Mouse (Mus musculus): ENCODE measurements around the gene Ank2. TPM values are rescaled to one million over a fixed set of nuclear protein-coding genes. Genes with fewer than 3 reads are reported as not detected.

Gene Ank2
- polyA plus RNA-seq, 1 experiment from 2014 or later, result 204 TPM

GRCm38 (mm10) chr3:127186239-127186638, 312.9 kb downstream of the Ank2 start:
- Histone ChIP-seq H3K4me3 (replicated peaks; ENCODE audit: low read length) (no peak overlapping the region), H3K36me3 (replicated peaks; ENCODE audit: control insufficient read depth, insufficient read depth) (no peaks in the 10 kb centered on the region), H3K27me3 (ENCODE audit: control insufficient read depth, insufficient read depth, low read length) (no peaks in the 10 kb centered on the region), H3K9me3 (ENCODE audit: control insufficient read depth, low read length) (no peaks in the 10 kb centered on the region), H3K27ac (0 out of 2 replicates have a peak overlapping the region, but pooled peaks have one; percentile 4), H3K4me2 (replicated peaks) (no peak overlapping the region), H3K9ac (no peak overlapping the region), H3K4me1 (replicated peaks; ENCODE audit: control insufficient read depth, insufficient read depth, low read length) (peaks cover 5% of the 10 kb centered on the region; the same call in 1 of the 2 replicates)
- ATAC-seq (ENCODE audit: low FRiP score), result no peak
- WGBS, result 88% methylated on average over 3 of the region's 3 CpGs
- no peak for DNase-seq (ENCODE audit: low spot score)

- no peaks in the 10 kb centered on the region for H3K9me3 ChIP-seq (ENCODE audit: control insufficient read depth, low read length)
- H3K27ac ChIP-seq, result peak overlapping the region; percentile 60
- no peak overlapping the region for H3K4me3 ChIP-seq (replicated peaks; ENCODE audit: low read length)
- H3K36me3 ChIP-seq (replicated peaks; ENCODE audit: control insufficient read depth, insufficient read depth), result no peaks in the 10 kb centered on the region
- 11% methylated on average over 5 of the region's 5 CpGs for WGBS
- ATAC-seq (ENCODE audit: low FRiP score) (peak; percentile 67), DNase-seq (ENCODE audit: low spot score) (peak; percentile 82)
- H3K9ac ChIP-seq, result no peak overlapping the region
- H3K4me2 ChIP-seq (replicated peaks), result no peak overlapping the region
- H3K27me3 ChIP-seq (ENCODE audit: control insufficient read depth, insufficient read depth, low read length), result no peaks in the 10 kb centered on the region
- H3K4me1 ChIP-seq (replicated peaks; ENCODE audit: control insufficient read depth, insufficient read depth, low read length), result peaks cover 5% of the 10 kb centered on the region; the same call in 1 of the 2 replicates
Measured at GRCm38 (mm10) chr3:127183998-127184753, 315.0 kb downstream of the Ank2 start.

GRCm38 (mm10) chr3:127172697-127173096, 326.5 kb downstream of the Ank2 start:
- H3K4me3 ChIP-seq (replicated peaks; ENCODE audit: low read length), result no peak overlapping the region
- 0 out of 2 replicates have a peak, but pooled peaks cover 4% of the 10 kb centered on the region for H3K36me3 ChIP-seq (replicated peaks; ENCODE audit: control insufficient read depth, insufficient read depth)
- no peak overlapping the region for H3K4me2 ChIP-seq (replicated peaks)
- no peaks in the 10 kb centered on the region for H3K9me3 ChIP-seq (ENCODE audit: control insufficient read depth, low read length)
- 54% methylated on average over 2 of the region's 2 CpGs for WGBS
- DNase-seq (ENCODE audit: low spot score), result no peak
- no peaks in the 10 kb centered on the region for H3K27me3 ChIP-seq (ENCODE audit: control insufficient read depth, insufficient read depth, low read length)
- no peak overlapping the region for H3K27ac ChIP-seq
- ATAC-seq (ENCODE audit: low FRiP score), result no peak
- no peaks in the 10 kb centered on the region for H3K4me1 ChIP-seq (replicated peaks; ENCODE audit: control insufficient read depth, insufficient read depth, low read length)
- no peak overlapping the region for H3K9ac ChIP-seq

- H3K36me3 ChIP-seq (replicated peaks; ENCODE audit: control insufficient read depth, insufficient read depth), result no peaks in the 10 kb centered on the region
- DNase-seq (ENCODE audit: low spot score), result no peak
- WGBS, result 87% methylated on average over 12 of the region's 12 CpGs
Measured at GRCm38 (mm10) chr3:127170246-127170645, 328.9 kb downstream of the Ank2 start.

GRCm38 (mm10) chr3:127169114-127169513, 330.0 kb downstream of the Ank2 start:
- ATAC-seq (ENCODE audit: low FRiP score) (no peak), DNase-seq (ENCODE audit: low spot score) (no peak)
- Histone ChIP-seq H3K27ac (no peak overlapping the region), H3K27me3 (ENCODE audit: control insufficient read depth, insufficient read depth, low read length) (no peaks in the 10 kb centered on the region), H3K4me2 (replicated peaks) (no peak overlapping the region), H3K4me3 (replicated peaks; ENCODE audit: low read length) (no peak overlapping the region), H3K9ac (no peak overlapping the region), H3K4me1 (replicated peaks; ENCODE audit: control insufficient read depth, insufficient read depth, low read length) (no peaks in the 10 kb centered on the region), H3K36me3 (replicated peaks; ENCODE audit: control insufficient read depth, insufficient read depth) (no peaks in the 10 kb centered on the region), H3K9me3 (ENCODE audit: control insufficient read depth, low read length) (no peaks in the 10 kb centered on the region)
- whole genome bisulfite sequencing, result 89% methylated on average over 1 of the region's 1 CpGs

More at GRCm38 (mm10) chr3:127170246-127170645, 328.9 kb downstream of the Ank2 start:
- H3K9me3 ChIP-seq (ENCODE audit: control insufficient read depth, low read length), result no peaks in the 10 kb centered on the region
- no peaks in the 10 kb centered on the region for H3K27me3 ChIP-seq (ENCODE audit: control insufficient read depth, insufficient read depth, low read length)
- no peak overlapping the region for H3K4me3 ChIP-seq (replicated peaks; ENCODE audit: low read length)
- H3K4me1 ChIP-seq (replicated peaks; ENCODE audit: control insufficient read depth, insufficient read depth, low read length), result no peaks in the 10 kb centered on the region
- no peak overlapping the region for H3K4me2 ChIP-seq (replicated peaks)
- no peak overlapping the region for H3K9ac ChIP-seq
- ATAC-seq (ENCODE audit: low FRiP score), result 0 out of 2 replicates have a peak, but pooled peaks have one; percentile 8
- no peak overlapping the region for H3K27ac ChIP-seq

GRCm38 (mm10) chr3:127163749-127164148, 335.4 kb downstream of the Ank2 start:
- 56% methylated on average over 3 of the region's 3 CpGs for WGBS
- no peak for ATAC-seq (ENCODE audit: low FRiP score)

GRCm38 (mm10) chr3:127161998-127162712, 337.0 kb downstream of the Ank2 start:
- no peaks in the 10 kb centered on the region for H3K9me3 ChIP-seq (ENCODE audit: control insufficient read depth, low read length)
- peaks cover 18% of the 10 kb centered on the region for H3K4me1 ChIP-seq (replicated peaks; ENCODE audit: control insufficient read depth, insufficient read depth, low read length)
- peak overlapping the region; percentile 59 for H3K4me3 ChIP-seq (replicated peaks; ENCODE audit: low read length)
- H3K27ac ChIP-seq, result peak overlapping the region; percentile 75
- peak; percentile 87 for ATAC-seq (ENCODE audit: low FRiP score)
- peak; percentile 69 for DNase-seq (ENCODE audit: low spot score)
- peak overlapping the region; percentile 69 for H3K9ac ChIP-seq
- WGBS, result under 1% methylated on average over 41 of the region's 41 CpGs
- H3K4me2 ChIP-seq (replicated peaks), result peak overlapping the region; percentile 100
- H3K27me3 ChIP-seq (ENCODE audit: control insufficient read depth, insufficient read depth, low read length), result no peaks in the 10 kb centered on the region
- H3K36me3 ChIP-seq (replicated peaks; ENCODE audit: control insufficient read depth, insufficient read depth), result no peaks in the 10 kb centered on the region

More at GRCm38 (mm10) chr3:127163749-127164148, 335.4 kb downstream of the Ank2 start:
- Histone ChIP-seq H3K36me3 (replicated peaks; ENCODE audit: control insufficient read depth, insufficient read depth) (no peaks in the 10 kb centered on the region), H3K9ac (no peak overlapping the region), H3K4me1 (replicated peaks; ENCODE audit: control insufficient read depth, insufficient read depth, low read length) (peaks cover 18% of the 10 kb centered on the region), H3K27me3 (ENCODE audit: control insufficient read depth, insufficient read depth, low read length) (no peaks in the 10 kb centered on the region), H3K9me3 (ENCODE audit: control insufficient read depth, low read length) (no peaks in the 10 kb centered on the region), H3K4me2 (replicated peaks) (no peak overlapping the region), H3K27ac (no peak overlapping the region), H3K4me3 (replicated peaks; ENCODE audit: low read length) (no peak overlapping the region)
- no peak for DNase-seq (ENCODE audit: low spot score)

GRCm38 (mm10) chr3:127161085-127161837, 337.9 kb downstream of the Ank2 start:
- no peaks in the 10 kb centered on the region for H3K9me3 ChIP-seq (ENCODE audit: control insufficient read depth, low read length)
- H3K4me1 ChIP-seq (replicated peaks; ENCODE audit: control insufficient read depth, insufficient read depth, low read length), result peaks cover 18% of the 10 kb centered on the region
- 5% methylated on average over 23 of the region's 23 CpGs for WGBS
- no peaks in the 10 kb centered on the region for H3K27me3 ChIP-seq (ENCODE audit: control insufficient read depth, insufficient read depth, low read length)
- peak overlapping the region; percentile 75 for H3K27ac ChIP-seq
- ATAC-seq (ENCODE audit: low FRiP score) (no peak), DNase-seq (ENCODE audit: low spot score) (no peak)
- peak overlapping the region; percentile 100 for H3K4me2 ChIP-seq (replicated peaks)
- H3K9ac ChIP-seq, result peak overlapping the region; percentile 69
- H3K4me3 ChIP-seq (replicated peaks; ENCODE audit: low read length), result peak overlapping the region; percentile 59
- H3K36me3 ChIP-seq (replicated peaks; ENCODE audit: control insufficient read depth, insufficient read depth), result no peaks in the 10 kb centered on the region

- H3K4me2 ChIP-seq (replicated peaks), result no peak overlapping the region
- WGBS, result 76% methylated on average over 3 of the region's 3 CpGs
Measured at GRCm38 (mm10) chr3:127157706-127158105, 341.4 kb downstream of the Ank2 start.

More at GRCm38 (mm10) chr3:127157706-127158105, 341.4 kb downstream of the Ank2 start:
- ATAC-seq (ENCODE audit: low FRiP score), result no peak
- Histone ChIP-seq H3K36me3 (replicated peaks; ENCODE audit: control insufficient read depth, insufficient read depth) (no peaks in the 10 kb centered on the region), H3K4me1 (replicated peaks; ENCODE audit: control insufficient read depth, insufficient read depth, low read length) (peaks cover 16% of the 10 kb centered on the region), H3K9ac (no peak overlapping the region), H3K9me3 (ENCODE audit: control insufficient read depth, low read length) (no peaks in the 10 kb centered on the region), H3K27ac (no peak overlapping the region), H3K27me3 (ENCODE audit: control insufficient read depth, insufficient read depth, low read length) (no peaks in the 10 kb centered on the region), H3K4me3 (replicated peaks; ENCODE audit: low read length) (no peak overlapping the region)
- no peak for DNase-seq (ENCODE audit: low spot score)
